Mouse (Mus musculus) liver, embryonic 16.5 days (tissue): ENCODE measurements around the gene Ndufa7. TPM values are rescaled to one million over a fixed set of nuclear protein-coding genes. Genes with fewer than 3 reads are reported as not detected.
"Not testable (repeated sequence)": the region's sequence is repeated elsewhere in the genome, so short reads cannot be mapped to it uniquely, and the experiment has no call there.

Experiments
- ATAC-seq: fragments of 200-750 bp; cut with Nextera tagmentation; 2 replicates; pipeline ENCODE4 v1.8.0; 2017; ENCODE audit warnings: low read depth, mild to moderate bottlenecking, moderate number of reproducible peaks, moderate library complexity
- H3K27ac ChIP-seq: fragments of 300-500 bp; sonication (generic); 2 replicates; pipeline ENCODE4 v1.5.1; 2014; ENCODE audit warnings: mild to moderate bottlenecking, low read length
- H3K27me3 ChIP-seq: fragments of 300-500 bp; sonication (generic); 2 replicates; pipeline ENCODE4 v1.6.1; 2014; ENCODE audit warnings: low read depth, low read length, mixed read lengths; ENCODE audit not compliant: control insufficient read depth, insufficient read depth
- H3K36me3 ChIP-seq: fragments of 300-500 bp; sonication (generic); 2 replicates; pipeline ENCODE4 v1.6.1; 2014; ENCODE audit warnings: mild to moderate bottlenecking; ENCODE audit not compliant: control insufficient read depth, insufficient read depth
- H3K4me1 ChIP-seq: fragments of 300-500 bp; sonication (generic); 2 replicates; pipeline ENCODE4 v1.6.1; 2014; ENCODE audit warnings: low read depth, low read length, mixed read lengths; ENCODE audit not compliant: control insufficient read depth
- H3K4me2 ChIP-seq: fragments of 300-500 bp; sonication (generic); 2 replicates; pipeline ENCODE4 v1.6.1; 2014; ENCODE audit warnings: low read depth, low read length, mixed read lengths
- H3K4me3 ChIP-seq: fragments of 300-500 bp; sonication (generic); 2 replicates; pipeline ENCODE4 v1.5.1; 2014; ENCODE audit warnings: low read depth, mild to moderate bottlenecking, low read length
- H3K9ac ChIP-seq: fragments of 300-500 bp; sonication (generic); 2 replicates; pipeline ENCODE4 v1.6.1; 2014; ENCODE audit warnings: low read depth, low read length
- H3K9me3 ChIP-seq: fragments of 300-500 bp; sonication (generic); replicated peaks from 2 replicates; pipeline ENCODE4 v1.6.1; 2016; ENCODE audit warnings: low read length; ENCODE audit not compliant: control insufficient read depth
- WGBS: fragments of 180-500 bp; shearing (Covaris S2); extraction: QIAGEN DNeasy Blood & Tissue Kit; methylation state at CpG from one replicate; pipeline ENCODE4 v1.1.7; 2014; ENCODE audit not compliant: insufficient replicate concordance; 5-methylcytosine and 5-hydroxymethylcytosine counted together
- polyA plus RNA-seq: library from polyadenylated mRNA; unstranded; fragments of >200 nt; fragmentation: Nextera tagmentation; extraction: Ambion mirVana; gene quantifications from 2 replicates; pipeline ENCODE4 v1.2.1, GENCODE M21; 2015

The Ndufa7 gene
- polyA plus RNA-seq, 1 experiment from 2014 or later = 243 TPM

DNA sequence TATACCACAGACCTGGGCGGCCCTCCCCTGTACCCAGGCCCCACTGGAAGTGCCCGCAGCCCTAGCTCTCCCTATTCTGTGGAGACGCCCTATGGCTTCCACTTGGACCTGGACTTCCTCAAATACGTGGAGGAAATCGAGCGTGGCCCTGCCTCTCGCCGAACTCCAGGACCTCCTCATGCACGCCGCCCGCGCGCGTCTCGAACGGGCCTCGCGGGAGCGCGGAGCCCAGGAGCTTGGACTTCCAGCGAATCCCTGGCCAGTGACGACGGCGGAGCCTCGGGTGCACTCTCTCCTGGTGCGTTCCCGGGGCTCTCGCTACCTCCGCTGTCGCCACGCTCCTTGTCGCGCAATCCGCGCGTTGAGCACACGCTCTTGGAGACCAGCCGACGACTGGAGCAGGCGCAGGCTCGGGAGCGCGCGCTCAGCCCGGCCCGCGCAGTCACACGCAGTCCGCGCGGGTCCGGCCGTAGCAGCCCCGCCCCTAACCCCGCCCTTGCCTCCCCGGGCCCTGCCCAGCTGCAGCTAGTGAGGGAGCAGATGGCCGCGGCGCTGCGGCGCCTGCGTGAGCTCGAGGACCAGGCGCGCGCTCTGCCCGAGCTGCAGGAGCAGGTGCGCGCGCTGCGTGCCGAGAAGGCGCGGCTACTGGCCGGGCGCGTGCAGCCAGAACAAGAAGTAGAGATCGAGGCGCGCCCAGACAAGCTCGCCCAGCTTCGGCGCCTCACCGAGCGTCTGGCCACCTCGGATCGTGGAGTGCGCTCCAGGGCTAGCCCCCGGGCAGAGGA, 7.0 kb upstream of the Ndufa7 start:
- ATAC-seq = peak; percentile 99
- H3K4me3 ChIP-seq = peak overlapping the region; percentile 73
- peaks cover 26% of the 10 kb centered on the region for H3K4me1 ChIP-seq
- H3K9ac ChIP-seq = peak overlapping the region; percentile 82
- H3K4me2 ChIP-seq = peak overlapping the region; percentile 99
- H3K27ac ChIP-seq = peak overlapping the region; percentile 87
- H3K9me3 ChIP-seq = no peaks in the 10 kb centered on the region
- no peaks in the 10 kb centered on the region for H3K27me3 ChIP-seq
- WGBS = under 1% methylated on average over 83 of the region's 89 CpGs
- peaks cover 23% of the 10 kb centered on the region for H3K36me3 ChIP-seq

GRCm38 (mm10) chr17:33817969-33818643, 6.3 kb upstream of the Ndufa7 start:
- Histone ChIP-seq H3K4me2 (peak overlapping the region; percentile 99), H3K27me3 (no peaks in the 10 kb centered on the region), H3K4me3 (peak overlapping the region; percentile 73), H3K4me1 (peaks cover 33% of the 10 kb centered on the region), H3K27ac (peak overlapping the region; percentile 80), H3K9ac (peak overlapping the region; percentile 78), H3K9me3 (no peaks in the 10 kb centered on the region), H3K36me3 (peaks cover 28% of the 10 kb centered on the region)
- ATAC-seq = peak; percentile 7
- 21% methylated on average over 33 of the region's 33 CpGs for WGBS

GRCm38 (mm10) chr17:33822436-33822959, 1.9 kb upstream of the Ndufa7 start:
- Histone ChIP-seq H3K27ac (no peak overlapping the region), H3K9me3 (no peaks in the 10 kb centered on the region), H3K4me1 (peaks cover 45% of the 10 kb centered on the region), H3K36me3 (peaks cover 28% of the 10 kb centered on the region), H3K9ac (no peak overlapping the region; the same call in 1 of the 2 replicates), H3K4me3 (peak overlapping the region; percentile 10; the same call in 1 of the 2 replicates), H3K4me2 (peak overlapping the region; percentile 82; the same call in 1 of the 2 replicates), H3K27me3 (no peaks in the 10 kb centered on the region)
- ATAC-seq = no peak
- 70% methylated on average over 1 of the region's 1 CpGs for WGBS

DNA sequence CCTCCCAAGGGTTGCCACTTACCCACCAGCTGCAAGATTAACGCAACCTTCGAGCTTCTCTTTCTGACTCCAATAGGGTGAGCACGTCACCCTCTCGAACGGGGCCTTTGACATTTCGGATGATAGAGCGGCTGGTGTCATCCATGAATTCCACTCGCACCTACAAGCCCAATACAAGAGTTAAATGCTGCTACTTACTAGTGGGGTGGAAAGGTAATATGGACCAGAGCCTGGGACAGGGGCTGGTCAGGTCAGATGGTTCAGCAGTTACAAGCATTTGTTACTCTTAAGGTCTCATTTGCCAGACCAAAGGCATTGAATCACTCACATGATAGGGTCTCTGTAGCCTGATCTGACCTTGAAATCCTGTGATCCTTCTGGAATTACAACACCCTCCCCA, 1.2 kb upstream of the Ndufa7 start:
- Histone ChIP-seq H3K36me3 (peaks cover 28% of the 10 kb centered on the region), H3K4me1 (peaks cover 43% of the 10 kb centered on the region), H3K4me2 (peak overlapping the region; percentile 82), H3K4me3 (peak overlapping the region; percentile 87), H3K9ac (peak overlapping the region; percentile 76), H3K27ac (peak overlapping the region; percentile 50; the same call in 1 of the 2 replicates)
- not testable (repeated sequence) for H3K9me3 ChIP-seq, H3K27me3 ChIP-seq, ATAC-seq
- 56% methylated on average over 8 of the region's 8 CpGs for WGBS

- H3K4me3 ChIP-seq = peak overlapping the region; percentile 87
- H3K9me3 ChIP-seq, H3K27me3 ChIP-seq, ATAC-seq: not testable (repeated sequence)
- peak overlapping the region; percentile 84 for H3K9ac ChIP-seq
- peak overlapping the region; percentile 84 for H3K27ac ChIP-seq
- WGBS = 3% methylated on average over 6 of the region's 6 CpGs
- peak overlapping the region; percentile 84 for H3K4me2 ChIP-seq
- peaks cover 27% of the 10 kb centered on the region for H3K36me3 ChIP-seq
- H3K4me1 ChIP-seq = peaks cover 36% of the 10 kb centered on the region
Observed at GRCm38 (mm10) chr17:33824997-33825330, 592 bp downstream of the Ndufa7 start.

DNA sequence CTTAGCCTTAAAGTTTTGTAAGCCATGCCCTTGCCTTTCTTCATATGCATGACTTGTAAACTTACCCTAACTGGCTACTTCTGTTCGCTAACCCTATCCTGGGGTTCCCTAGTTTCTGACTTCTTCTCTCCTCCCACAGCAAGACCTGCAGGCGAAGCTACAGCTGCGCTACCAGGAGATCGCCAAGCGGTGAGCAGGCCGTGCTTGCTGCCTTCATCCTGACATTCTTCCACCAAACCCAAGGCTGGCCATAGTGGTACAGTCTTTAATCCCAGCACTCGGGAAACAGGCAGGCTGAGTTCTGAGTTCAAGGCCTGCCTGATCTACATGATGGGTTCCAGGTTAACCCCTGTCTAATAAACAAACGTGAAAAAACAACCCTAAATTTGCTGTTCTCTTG, 1.1 kb downstream of the Ndufa7 start:
- H3K36me3 ChIP-seq = peaks cover 29% of the 10 kb centered on the region
- H3K4me3 ChIP-seq = peak overlapping the region; percentile 87
- H3K4me2 ChIP-seq = peak overlapping the region; percentile 84
- no peaks in the 10 kb centered on the region for H3K9me3 ChIP-seq
- no peak overlapping the region; the same call in 1 of the 2 replicates for H3K9ac ChIP-seq
- H3K27ac ChIP-seq = no peak overlapping the region
- H3K4me1 ChIP-seq = peaks cover 36% of the 10 kb centered on the region
- ATAC-seq = no peak
- no peaks in the 10 kb centered on the region for H3K27me3 ChIP-seq
- 73% methylated on average over 8 of the region's 8 CpGs for WGBS

DNA sequence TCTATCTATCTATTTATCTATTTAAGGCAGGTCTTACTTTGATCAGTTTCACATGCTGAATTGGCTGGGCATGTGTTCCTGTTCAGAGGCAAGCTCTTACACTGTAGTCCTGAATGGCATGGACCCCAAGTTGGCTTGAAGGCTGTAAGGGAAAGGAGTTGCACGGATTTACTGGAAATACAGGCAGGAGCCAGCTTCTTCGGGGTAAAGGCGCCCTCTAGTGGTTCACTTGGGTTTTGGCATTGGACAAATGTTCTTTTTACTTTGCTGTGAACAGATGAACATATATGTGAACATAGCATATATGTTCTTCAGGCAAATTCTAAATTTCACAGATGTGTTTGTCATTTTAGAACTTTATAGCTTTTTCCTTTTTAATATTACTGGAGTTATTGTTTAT, 2.5 kb downstream of the Ndufa7 start:
- H3K4me3 ChIP-seq = no peak overlapping the region
- no peak for ATAC-seq
- no peak overlapping the region for H3K9ac ChIP-seq
- WGBS = under 1% methylated on average over 3 of the region's 3 CpGs
- no peak overlapping the region for H3K27ac ChIP-seq
- H3K9me3 ChIP-seq = no peaks in the 10 kb centered on the region
- no peak overlapping the region for H3K4me2 ChIP-seq
- H3K4me1 ChIP-seq = peaks cover 35% of the 10 kb centered on the region
- H3K36me3 ChIP-seq = peaks cover 22% of the 10 kb centered on the region
- no peaks in the 10 kb centered on the region for H3K27me3 ChIP-seq

GRCm38 (mm10) chr17:33828892-33829291, 4.5 kb downstream of the Ndufa7 start:
- WGBS = 63% methylated on average over 2 of the region's 2 CpGs
- Histone ChIP-seq H3K27ac (peak overlapping the region; percentile 55), H3K9ac (no peak overlapping the region), H3K36me3 (peaks cover 12% of the 10 kb centered on the region), H3K9me3 (no peaks in the 10 kb centered on the region), H3K27me3 (no peaks in the 10 kb centered on the region), H3K4me2 (no peak overlapping the region), H3K4me3 (no peak overlapping the region), H3K4me1 (peaks cover 18% of the 10 kb centered on the region)
- peak; percentile 48 for ATAC-seq

DNA sequence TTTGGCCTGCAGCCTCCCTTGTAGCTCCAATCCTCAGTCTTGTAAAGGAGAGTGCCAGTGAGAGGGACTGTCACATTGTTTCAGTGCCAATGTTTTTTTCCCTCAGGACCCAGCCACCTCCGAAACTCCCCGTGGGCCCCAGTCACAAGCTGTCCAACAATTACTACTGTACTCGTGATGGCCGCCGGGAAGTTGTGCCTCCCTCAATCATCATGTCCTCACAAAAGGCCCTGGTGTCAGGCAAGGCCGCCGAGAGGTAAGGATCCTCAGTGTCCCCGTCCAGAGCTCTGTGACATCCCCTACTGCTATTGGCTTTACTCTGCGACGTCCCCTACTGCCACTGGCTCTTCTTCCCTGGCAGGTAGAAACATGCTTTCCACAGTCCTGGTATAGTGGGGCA, 5.2 kb downstream of the Ndufa7 start:
- WGBS = 79% methylated on average over 10 of the region's 10 CpGs
- Histone ChIP-seq H3K36me3 (peaks cover 15% of the 10 kb centered on the region), H3K4me3 (no peak overlapping the region), H3K27ac (peak overlapping the region; percentile 55; the same call in 1 of the 2 replicates), H3K27me3 (no peaks in the 10 kb centered on the region), H3K9ac (no peak overlapping the region), H3K4me2 (no peak overlapping the region), H3K9me3 (no peaks in the 10 kb centered on the region), H3K4me1 (peaks cover 18% of the 10 kb centered on the region)
- no peak for ATAC-seq
